Mouse (Mus musculus) liver, adult 2 months (tissue): Measurements from ENCODE around the gene Acsl1. TPM values are rescaled to one million over a fixed set of nuclear protein-coding genes. Genes with fewer than 3 reads are reported as not detected.
A peak's percentile ranks its signal among the peaks of the same experiment; 100 is the strongest.

Experiments
- DNase-seq: peaks from one replicate; pipeline ENCODE4 v3.0.0-alpha.2; 2011; ENCODE audit warnings: low read depth, low spot score; ENCODE audit errors: extremely low read depth
- H3K27ac ChIP-seq: fragments of 200-500 bp; replicated peaks from 2 replicates; pipeline ENCODE4 v1.5.1; 2012; ENCODE audit warnings: low read depth, mild to moderate bottlenecking, control low read depth, inconsistent platforms, low read length; ENCODE audit not compliant: insufficient read depth
- H3K27me3 ChIP-seq: fragments of 200-500 bp; 2 replicates; pipeline ENCODE4 v1.6.1; 2012; ENCODE audit warnings: mild to moderate bottlenecking, moderate library complexity, low read length, inconsistent platforms; ENCODE audit not compliant: control insufficient read depth, insufficient read depth
- H3K36me3 ChIP-seq: fragments of 200-500 bp; 2 replicates; pipeline ENCODE4 v1.6.1; 2012; ENCODE audit warnings: low read length, inconsistent platforms; ENCODE audit not compliant: control insufficient read depth, insufficient read depth
- H3K4me1 ChIP-seq: fragments of 200-500 bp; 2 replicates; pipeline ENCODE4 v1.6.1; 2011; ENCODE audit warnings: low read length; ENCODE audit not compliant: control insufficient read depth, insufficient read depth
- H3K4me3 ChIP-seq: fragments of 200-500 bp; 2 replicates; pipeline ENCODE4 v1.5.1; 2011; ENCODE audit warnings: low read depth, mild to moderate bottlenecking, control low read depth, low read length, moderate library complexity; ENCODE audit not compliant: insufficient read depth
- H3K79me2 ChIP-seq: fragments of 200-500 bp; 2 replicates; pipeline ENCODE4 v1.6.1; 2012; ENCODE audit warnings: inconsistent platforms, mild to moderate bottlenecking, low read length, moderate library complexity; ENCODE audit not compliant: control insufficient read depth, insufficient read depth
- H3K9ac ChIP-seq: fragments of 200-500 bp; 2 replicates; pipeline ENCODE4 v1.6.1; 2012; ENCODE audit warnings: low read depth, mild to moderate bottlenecking, control low read depth, inconsistent platforms, low read length
- CTCF ChIP-seq: fragments of 200-500 bp; IDR thresholded peaks from 2 replicates; pipeline ENCODE4 v1.5.1; 2011; ENCODE audit warnings: low read depth, low read length, control low read depth
- POLR2A ChIP-seq: fragments of 200-500 bp; IDR thresholded peaks from 2 replicates; pipeline ENCODE4 v1.6.1; 2011; ENCODE audit warnings: low read length, control low read depth; ENCODE audit not compliant: insufficient read depth; ENCODE audit errors: extremely low read depth
- WGBS: fragments of 180-500 bp; shearing (Covaris S2); methylation state at CpG from one replicate; pipeline ENCODE4 v1.1.7; 2018; 5-methylcytosine and 5-hydroxymethylcytosine counted together
- polyA plus RNA-seq: library from polyadenylated mRNA; depleted of rRNA; stranded (reverse); fragments of >200 nt; gene quantifications from 2 replicates; pipeline ENCODE4 v1.2.3, GENCODE M21; 2012
- total RNA-seq: library from RNA; depleted of rRNA; stranded (reverse); fragments of >200 nt; gene quantifications from 2 replicates; pipeline ENCODE4 v1.2.3, GENCODE M21; 2014

Acsl1 gene
- total and polyA plus RNA-seq, 2 experiments, result 322 to 447 TPM

DNA sequence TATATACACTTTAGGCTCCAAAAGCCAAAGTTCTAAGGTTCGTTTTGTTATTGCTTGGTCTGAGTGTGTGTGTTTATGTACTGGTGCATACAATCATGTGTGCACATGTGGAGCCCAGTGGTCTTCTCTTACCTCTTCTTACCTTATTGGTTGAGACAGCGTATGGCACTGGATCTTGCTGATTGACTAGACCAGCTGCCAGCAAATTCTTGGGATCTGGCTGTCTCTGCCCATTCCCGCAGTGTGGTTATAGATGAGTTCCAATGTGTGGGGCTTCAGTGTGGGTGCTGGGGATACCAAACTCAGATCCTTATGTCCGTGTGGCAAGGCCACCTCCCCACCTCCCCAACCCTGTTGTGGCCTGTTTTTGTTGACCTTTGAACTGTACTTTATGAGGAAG lies 21.8 kb upstream of the Acsl1 start:
- Histone ChIP-seq H3K79me2 (no peaks in the 10 kb centered on the region), H3K36me3 (no peaks in the 10 kb centered on the region), H3K9ac (peak overlapping the region; percentile 17; the same call in 1 of the 2 replicates), H3K27me3 (no peaks in the 10 kb centered on the region), H3K27ac (peak overlapping the region; percentile 96), H3K4me3 (no peak overlapping the region), H3K4me1 (peaks cover 25% of the 10 kb centered on the region)
- peak; percentile 72 for DNase-seq
- TF ChIP-seq CTCF (no peak), POLR2A (no peak)
- 19% methylated on average over 4 of the region's 4 CpGs for WGBS

DNA sequence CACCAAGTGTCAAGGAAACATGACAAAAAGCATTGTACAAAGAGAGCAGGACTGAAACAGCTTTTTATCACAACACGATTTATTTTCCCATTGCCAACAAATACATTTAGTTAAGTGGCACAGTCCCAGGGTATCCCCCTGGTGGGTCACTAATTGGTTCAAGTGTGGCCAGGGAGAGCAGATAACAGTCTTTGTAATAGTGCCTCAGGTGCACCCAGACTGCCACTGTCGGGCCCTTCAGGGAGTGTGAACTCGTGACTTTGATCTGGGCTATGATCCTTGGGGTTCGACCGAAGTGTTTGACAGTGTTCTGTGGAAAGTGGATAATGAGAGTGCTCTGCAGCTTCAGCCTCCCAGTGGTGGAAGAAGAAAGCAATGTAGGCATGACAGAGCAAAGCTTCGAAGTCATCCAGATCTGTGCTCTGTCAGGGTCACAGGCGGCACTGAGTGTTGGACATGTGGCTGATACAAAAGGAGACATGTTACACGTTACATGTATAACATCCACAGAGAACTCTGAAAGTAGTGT lies 21.1 kb upstream of the Acsl1 start:
- TF ChIP-seq POLR2A (no peak), CTCF (no peak)
- peak overlapping the region; percentile 96 for H3K27ac ChIP-seq
- no peak overlapping the region for H3K9ac ChIP-seq
- no peaks in the 10 kb centered on the region for H3K79me2 ChIP-seq
- H3K4me3 ChIP-seq, result no peak overlapping the region
- H3K4me1 ChIP-seq, result peaks cover 25% of the 10 kb centered on the region
- WGBS, result 84% methylated on average over 8 of the region's 8 CpGs
- H3K27me3 ChIP-seq, result no peaks in the 10 kb centered on the region
- DNase-seq, result no peak
- H3K36me3 ChIP-seq, result no peaks in the 10 kb centered on the region

DNA sequence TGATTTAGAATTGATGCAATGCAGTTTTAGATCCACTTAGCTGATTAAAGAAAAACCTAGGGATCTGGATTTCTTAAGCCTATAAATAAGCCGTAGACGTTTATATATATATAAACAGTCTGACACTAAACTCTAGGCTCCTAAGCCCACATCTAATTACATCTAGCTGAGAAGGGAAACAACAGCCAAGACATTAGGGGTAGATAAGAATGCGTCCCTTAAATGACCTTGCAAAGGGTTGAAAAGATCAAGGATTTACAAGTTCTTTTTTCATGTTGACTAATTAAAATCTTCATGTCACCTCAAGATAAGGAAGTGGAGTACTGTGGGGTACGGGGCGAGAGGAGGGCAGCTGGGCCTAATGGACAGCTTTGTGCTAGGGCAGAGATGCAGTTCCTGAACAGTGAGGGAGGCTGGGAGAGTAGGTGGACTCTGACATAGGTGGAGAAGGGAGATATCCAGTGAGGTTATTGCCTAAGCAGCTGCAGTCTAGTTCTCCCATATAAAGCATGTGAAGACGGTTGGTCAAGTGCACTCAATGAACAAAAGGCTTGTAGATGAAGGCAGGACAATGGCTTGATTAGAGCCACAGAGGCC lies 12.5 kb upstream of the Acsl1 start:
- H3K79me2 ChIP-seq, result no peaks in the 10 kb centered on the region
- TF ChIP-seq POLR2A (no peak), CTCF (no peak)
- no peaks in the 10 kb centered on the region for H3K27me3 ChIP-seq
- no peak for DNase-seq
- H3K9ac ChIP-seq, result no peak overlapping the region
- H3K4me1 ChIP-seq, result no peaks in the 10 kb centered on the region
- no peak overlapping the region for H3K4me3 ChIP-seq
- 81% methylated on average over 6 of the region's 6 CpGs for WGBS
- H3K27ac ChIP-seq, result no peak overlapping the region
- H3K36me3 ChIP-seq, result no peaks in the 10 kb centered on the region

DNA sequence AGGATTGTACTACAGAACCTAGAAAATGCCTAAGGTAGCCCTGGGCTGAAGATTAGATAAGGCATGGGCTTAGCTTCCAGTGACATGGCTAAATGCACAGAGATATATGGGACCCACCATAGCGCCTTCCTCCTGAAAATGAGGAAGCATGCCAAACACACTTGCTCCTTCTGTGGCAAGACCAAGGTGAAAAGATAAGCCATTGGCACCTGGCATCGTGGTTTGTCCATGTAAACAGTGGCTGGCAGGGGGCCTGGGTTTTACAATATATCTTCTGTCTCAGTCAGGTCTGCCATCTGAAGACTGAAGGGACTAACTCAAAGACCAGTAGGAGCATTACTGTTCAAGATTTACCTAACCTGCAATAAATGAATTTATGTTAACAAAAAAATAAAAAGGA lies 2.4 kb upstream of the Acsl1 start:
- Histone ChIP-seq H3K27me3 (no peaks in the 10 kb centered on the region), H3K4me1 (peaks cover 5% of the 10 kb centered on the region; the same call in 1 of the 2 replicates), H3K4me3 (no peak overlapping the region), H3K9ac (no peak overlapping the region), H3K27ac (no peak overlapping the region), H3K79me2 (peaks cover 15% of the 10 kb centered on the region), H3K36me3 (peaks cover 16% of the 10 kb centered on the region)
- WGBS, result 32% methylated on average over 2 of the region's 2 CpGs
- TF ChIP-seq POLR2A (no peak), CTCF (no peak)
- DNase-seq, result peak; percentile 71

DNA sequence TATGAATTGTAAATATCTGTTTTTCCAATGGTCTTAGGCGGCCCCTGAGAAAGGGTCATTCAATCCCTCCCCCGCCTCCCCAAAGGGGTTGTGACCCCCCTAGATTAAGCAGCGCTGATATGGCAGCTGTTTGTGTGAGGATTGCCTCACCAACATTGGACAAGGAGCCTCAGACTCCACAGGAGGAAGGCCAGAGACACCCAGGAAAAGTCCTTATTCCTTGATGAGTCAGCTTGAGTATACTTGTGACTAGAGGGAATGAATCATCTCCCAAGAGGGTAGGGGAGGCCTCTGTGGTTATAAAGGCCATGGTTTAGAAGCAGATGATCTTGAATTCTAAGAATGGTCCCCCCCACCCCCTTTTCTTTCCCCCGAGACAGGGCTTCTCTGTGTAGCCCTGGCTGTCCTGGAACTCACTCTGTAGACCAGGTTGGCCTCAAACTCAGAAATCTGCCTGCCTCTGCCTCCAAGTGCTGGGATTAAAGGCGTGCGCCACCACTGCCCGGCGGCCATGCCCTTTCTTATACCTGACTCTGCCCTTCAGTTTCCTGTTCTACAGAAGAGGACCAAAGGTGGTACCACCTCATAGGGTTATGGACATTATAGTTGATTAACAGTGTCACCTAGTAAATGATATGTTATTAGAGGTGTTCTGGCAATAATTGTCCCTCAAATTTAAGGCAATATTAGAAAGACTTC lies 1.6 kb upstream of the Acsl1 start:
- DNase-seq, result no peak
- peaks cover 5% of the 10 kb centered on the region; the same call in 1 of the 2 replicates for H3K4me1 ChIP-seq
- peaks cover 21% of the 10 kb centered on the region for H3K36me3 ChIP-seq
- TF ChIP-seq POLR2A, result no peak
- TF ChIP-seq CTCF, result no peak
- no peak overlapping the region for H3K4me3 ChIP-seq
- peak overlapping the region; percentile 78; the same call in 1 of the 2 replicates for H3K27ac ChIP-seq
- no peak overlapping the region for H3K9ac ChIP-seq
- no peaks in the 10 kb centered on the region for H3K27me3 ChIP-seq
- 97% methylated on average over 8 of the region's 8 CpGs for WGBS
- H3K79me2 ChIP-seq, result peaks cover 17% of the 10 kb centered on the region
